Mouse (Mus musculus): ENCODE data around the gene Sirt4.
A peak's percentile ranks its signal among the peaks of the same experiment; 100 is the strongest.

Gene Sirt4

DNA sequence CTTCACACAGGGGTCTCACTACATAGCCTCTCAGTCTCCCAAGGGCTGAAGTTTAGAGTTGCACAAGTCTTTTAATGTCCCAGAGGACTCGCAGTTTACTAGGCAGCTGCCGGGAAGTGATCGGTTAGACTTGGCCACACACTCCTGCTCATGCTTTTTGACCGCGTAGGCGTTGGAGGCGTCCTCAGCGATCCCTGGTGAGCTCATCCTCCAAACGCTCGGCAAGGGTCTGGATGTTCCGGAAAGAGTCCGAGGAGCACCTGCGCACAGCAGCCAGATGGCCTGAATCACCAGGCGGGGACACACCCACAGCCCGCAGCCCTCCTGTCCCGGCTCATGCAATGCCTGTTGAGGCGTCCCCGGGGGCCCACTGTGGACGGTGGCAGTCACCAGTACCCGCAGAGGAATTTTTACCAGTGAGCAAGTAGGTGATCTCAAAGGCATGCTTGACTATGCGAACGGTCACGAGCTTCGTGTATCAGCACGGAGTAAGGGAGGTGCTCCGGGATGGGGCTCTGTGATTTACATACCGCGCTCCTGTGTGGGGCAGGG, 7.3 kb upstream of the Sirt4 start:
- no peak for DNase-seq (ENCODE audit: low read depth, low spot score)

- DNase-seq (ENCODE audit: low read depth, low spot score): no peak
These were observed 6.6 kb upstream of the Sirt4 start for GRCm38 (mm10) chr5:115491076-115491475.

DNA sequence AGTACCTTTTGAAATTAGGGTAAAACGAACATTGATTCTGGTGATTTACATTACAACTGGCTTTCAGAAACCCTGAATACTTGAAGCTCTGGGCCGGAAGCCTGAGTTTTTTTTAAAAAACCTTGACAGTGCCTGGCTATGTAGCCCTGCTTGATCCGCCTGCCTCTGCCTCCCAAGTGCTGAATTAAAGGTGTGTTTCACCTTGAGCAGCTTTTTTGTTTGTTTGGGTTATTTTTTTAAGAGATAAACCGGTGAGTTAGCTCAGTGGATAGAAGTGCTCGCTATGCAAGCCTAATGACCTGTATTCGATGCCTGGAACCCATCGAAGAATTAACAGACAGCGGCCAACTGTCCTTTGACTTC, 6.1 kb upstream of the Sirt4 start:
- DNase-seq (ENCODE audit: low read depth, low spot score): no peak

- peak; percentile 91 for DNase-seq (ENCODE audit: low read depth, low spot score)
These were observed 5.4 kb upstream of the Sirt4 start for GRCm38 (mm10) chr5:115489699-115490637.

- peak; percentile 70 for DNase-seq (ENCODE audit: low read depth, low spot score)
These were observed 4.5 kb upstream of the Sirt4 start for GRCm38 (mm10) chr5:115488841-115489698.

DNA sequence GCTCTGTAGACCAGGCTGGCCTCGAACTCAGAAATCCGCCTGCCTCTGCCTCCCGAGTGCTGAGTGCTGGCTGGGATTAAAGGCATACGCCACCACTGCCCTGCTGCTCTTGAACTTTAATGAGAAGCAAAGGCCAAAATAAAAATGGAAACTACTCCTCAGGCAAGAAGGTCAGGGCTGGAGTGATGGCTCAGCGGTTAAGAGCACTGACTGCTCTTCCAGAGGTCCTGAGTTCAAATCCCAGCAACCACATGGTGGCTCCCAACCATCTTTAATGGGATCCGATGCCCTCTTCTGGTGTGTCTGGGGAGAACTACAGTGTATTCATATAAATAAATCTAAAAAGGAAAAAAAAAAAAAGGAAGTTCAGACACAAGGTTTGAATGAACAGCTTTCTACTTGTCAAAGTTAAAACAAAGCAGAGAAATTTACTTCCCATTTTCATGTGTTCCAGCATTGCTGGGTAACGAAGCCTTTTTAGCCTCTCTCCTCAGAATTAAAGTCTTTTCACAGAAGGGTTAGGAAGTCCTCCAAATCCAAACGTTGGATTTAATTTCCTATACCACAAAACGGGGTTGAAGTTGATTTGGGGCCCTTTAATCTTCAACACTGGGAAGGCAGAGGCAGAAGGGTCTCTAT, 3.5 kb upstream of the Sirt4 start:
- no peak for DNase-seq (ENCODE audit: low read depth, low spot score)

DNA sequence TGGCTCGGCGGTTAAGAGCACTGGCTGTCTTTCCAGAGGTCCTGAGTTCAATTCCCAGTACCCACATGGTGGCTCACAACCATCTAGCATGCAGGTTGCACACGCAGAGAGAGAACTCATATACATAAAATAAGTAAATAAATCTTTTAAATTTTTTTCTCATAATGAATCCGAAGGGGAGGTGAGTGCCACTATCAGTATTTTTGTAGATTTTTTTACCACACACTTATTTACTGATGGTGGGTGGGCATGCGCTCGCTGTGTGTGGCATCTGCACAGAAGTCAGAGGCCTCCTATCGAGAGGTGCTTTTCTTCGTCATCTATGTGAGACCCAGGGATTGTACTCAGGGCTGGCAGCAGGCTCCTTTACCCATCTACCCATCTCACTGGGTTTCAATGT, 2.8 kb upstream of the Sirt4 start:
- DNase-seq (ENCODE audit: low read depth, low spot score): no peak

DNA sequence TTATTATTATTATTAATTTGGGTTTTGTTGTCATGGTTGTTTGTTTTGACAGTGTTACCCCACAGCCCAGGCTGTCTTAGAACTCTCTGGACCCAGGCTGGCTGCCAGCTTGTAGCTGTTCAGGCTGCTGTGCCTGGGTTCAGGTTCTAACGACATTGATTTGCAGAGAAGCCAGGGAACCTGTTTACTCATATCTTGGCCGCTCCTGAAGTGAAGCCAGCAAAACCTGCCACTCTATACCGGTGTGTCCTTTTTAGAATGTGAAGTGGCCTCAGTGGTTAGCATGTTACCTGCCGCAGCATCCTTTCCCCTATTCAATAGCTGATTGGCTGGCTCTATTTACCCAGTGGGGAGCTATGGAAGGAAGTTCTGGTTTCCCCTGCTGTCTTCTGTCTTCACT, 2.2 kb upstream of the Sirt4 start:
- no peak for DNase-seq (ENCODE audit: low read depth, low spot score)

GRCm38 (mm10) chr5:115485489-115486205, 1.1 kb upstream of the Sirt4 start:
- no peak for DNase-seq (ENCODE audit: low read depth, low spot score)

DNA sequence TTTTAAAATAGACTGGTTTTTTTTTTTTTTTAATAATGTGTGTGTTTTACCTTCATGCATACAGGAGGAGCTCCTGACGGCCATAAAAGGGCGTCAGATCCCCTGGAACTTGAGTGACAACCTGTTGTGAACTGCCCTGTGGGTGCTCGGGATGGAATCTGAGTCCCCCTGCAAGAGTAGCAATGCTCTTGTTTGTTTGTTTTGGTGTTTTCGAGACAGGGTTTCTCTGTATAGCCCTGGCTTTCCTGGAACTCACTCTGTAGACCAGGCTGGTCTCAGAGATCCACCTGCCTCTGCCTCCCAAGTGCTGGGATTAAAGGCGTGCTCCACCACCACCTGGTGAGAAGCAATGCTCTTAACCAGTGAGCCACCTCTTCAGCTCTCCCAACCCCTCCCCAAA, 471 bp upstream of the Sirt4 start:
- no peak for DNase-seq (ENCODE audit: low read depth, low spot score)

DNA sequence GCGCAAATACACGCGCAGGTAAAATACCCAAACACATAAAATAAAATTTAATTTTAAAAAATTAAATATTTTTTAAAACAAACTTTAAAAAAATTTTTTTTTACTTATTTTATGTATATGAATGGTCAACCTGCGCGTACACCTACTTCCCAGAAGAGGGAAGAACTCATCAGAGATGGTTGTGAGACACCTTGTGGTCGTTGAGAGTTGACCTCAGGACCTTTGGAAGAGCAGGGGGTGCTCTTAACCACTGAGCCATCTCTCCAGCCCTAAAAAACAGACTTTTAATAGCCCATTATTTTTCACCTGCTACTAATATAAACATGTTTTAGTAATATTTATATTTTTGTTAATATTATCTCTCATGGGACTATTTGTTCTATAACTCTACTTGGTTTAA, 1.1 kb downstream of the Sirt4 start:
- DNase-seq (ENCODE audit: low read depth, low spot score): no peak

DNA sequence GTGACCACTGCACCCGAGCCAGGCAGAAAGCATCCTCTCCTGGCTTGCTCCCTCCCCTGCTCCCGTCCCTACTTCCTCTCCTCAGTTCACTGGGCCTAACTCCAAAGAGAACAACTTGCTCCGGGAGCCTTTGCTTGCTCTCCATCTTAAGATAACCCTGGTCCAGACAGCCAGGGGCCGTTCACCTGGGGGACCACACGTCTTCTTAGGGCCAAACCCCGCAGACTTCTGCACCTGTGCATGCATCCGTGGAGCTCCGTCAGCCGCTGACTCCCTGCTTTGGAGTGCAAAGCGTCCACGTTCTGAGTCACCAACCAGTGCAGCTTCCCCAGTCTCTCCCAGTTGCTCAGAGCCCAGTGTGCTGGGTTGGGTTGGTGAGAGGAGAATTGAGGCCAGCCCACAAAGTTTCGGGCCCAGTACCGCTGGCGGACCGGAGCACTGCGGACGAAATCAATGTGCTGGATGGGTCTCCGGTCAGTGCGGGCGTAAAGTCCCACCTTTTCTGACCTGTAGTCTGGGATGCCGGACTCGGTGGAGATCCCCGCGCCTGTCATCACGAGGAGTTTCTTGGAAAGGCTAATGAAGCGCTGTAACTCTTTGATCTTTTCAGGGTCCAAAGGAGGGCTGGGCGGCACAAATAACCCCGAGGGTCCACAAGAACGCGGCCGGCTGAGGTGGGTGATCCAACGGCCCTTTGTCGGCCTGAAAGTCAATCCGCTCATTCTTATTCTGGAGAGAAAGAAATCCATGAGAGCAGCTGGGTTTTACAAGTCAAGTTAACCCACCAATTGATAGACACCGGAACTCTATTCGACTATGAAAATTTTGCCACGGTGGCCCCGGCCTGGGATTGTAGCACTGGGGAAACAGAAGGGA, 1.9 kb downstream of the Sirt4 start:
- no peak for DNase-seq (ENCODE audit: low read depth, low spot score)

GRCm38 (mm10) chr5:115480101-115480500, 4.4 kb downstream of the Sirt4 start:
- no peak for DNase-seq (ENCODE audit: low read depth, low spot score)

GRCm38 (mm10) chr5:115479561-115479960, 5.0 kb downstream of the Sirt4 start:
- DNase-seq (ENCODE audit: low read depth, low spot score): no peak

DNA sequence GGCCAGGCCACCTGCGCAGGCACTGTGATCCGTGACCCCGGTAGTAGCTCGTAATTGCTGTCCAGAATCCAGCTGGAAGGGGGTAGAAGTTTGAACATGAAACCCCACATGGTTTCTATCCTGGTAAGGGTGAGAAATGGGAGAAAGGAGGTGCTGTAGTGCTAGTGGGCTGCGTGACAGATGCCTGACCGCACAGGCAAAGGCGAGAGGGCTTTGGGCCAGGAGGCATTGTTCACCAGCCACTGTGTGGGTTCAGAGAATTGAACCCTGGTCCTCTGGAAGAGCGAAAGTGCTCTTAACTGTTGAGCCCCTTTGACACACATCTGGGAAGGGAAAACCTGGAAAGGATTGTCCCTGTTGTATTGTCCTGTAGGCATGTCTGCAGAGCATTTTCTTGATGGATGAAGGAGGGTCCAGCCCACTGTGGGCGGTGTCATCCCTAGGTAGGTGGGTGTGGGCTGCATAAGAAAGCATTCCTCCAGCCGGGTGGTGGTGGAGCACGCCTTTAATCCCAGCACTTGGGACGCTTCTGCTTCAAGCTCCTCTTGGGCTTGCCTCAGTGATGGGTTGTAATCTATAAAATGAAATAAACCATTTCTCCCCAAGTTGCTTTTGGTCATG, 8.3 kb downstream of the Sirt4 start:
- DNase-seq (ENCODE audit: low read depth, low spot score): no peak

- DNase-seq (ENCODE audit: low read depth, low spot score): no peak
These were observed 9.0 kb downstream of the Sirt4 start for GRCm38 (mm10) chr5:115475337-115476106.

DNA sequence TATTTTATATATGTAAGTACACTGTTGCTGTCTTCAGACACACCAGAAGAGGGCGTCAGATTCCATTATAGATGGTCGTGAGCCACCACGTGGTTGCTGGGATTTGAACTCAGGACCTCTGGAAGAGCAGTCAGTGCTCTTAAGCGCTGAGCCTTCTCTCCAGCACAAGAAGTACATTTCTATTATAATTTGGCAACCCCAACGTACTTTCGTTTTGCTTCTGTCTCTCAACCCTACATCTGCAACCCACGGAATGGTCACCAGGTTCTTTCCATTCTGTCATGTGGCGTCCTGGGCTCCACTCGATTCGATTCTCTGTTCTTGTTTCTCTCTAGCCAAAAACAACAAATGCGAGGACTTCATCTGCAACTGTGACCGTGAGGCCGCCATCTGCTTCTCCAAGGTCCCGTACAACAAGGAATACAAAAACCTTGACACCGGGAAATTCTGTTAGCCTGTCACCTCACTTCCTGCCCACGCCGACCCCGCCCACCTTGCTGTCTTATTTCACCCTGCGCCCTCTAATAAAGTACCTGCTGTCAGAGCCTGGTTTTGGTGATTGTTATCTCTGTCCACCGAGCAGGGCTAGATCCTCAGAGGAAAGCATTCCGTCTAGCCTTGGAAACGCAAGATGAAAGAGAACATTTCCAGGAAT, 10.2 kb downstream of the Sirt4 start:
- no peak for DNase-seq (ENCODE audit: low read depth, low spot score)

- no peak for DNase-seq (ENCODE audit: low read depth, low spot score)
These were observed 11.3 kb downstream of the Sirt4 start for GRCm38 (mm10) chr5:115473191-115473590.
